Mouse (Mus musculus): Measurements from ENCODE around the gene Paqr5.

The Paqr5 gene

GRCm38 (mm10) chr9:62008360-62008759 is 18.3 kb downstream of the Paqr5 start:
- no peak for DNase-seq (ENCODE audit: low spot score)

- no peak for DNase-seq (ENCODE audit: low spot score)
These were observed 19.6 kb downstream of the Paqr5 start for GRCm38 (mm10) chr9:62007028-62007427.

GRCm38 (mm10) chr9:62003611-62004010 is 23.0 kb downstream of the Paqr5 start:
- no peak for DNase-seq (ENCODE audit: low spot score)

GRCm38 (mm10) chr9:61999653-62000420 is 26.8 kb downstream of the Paqr5 start:
- DNase-seq (ENCODE audit: low spot score) = no peak

- no peak for DNase-seq (ENCODE audit: low spot score)
These were observed 28.8 kb downstream of the Paqr5 start for GRCm38 (mm10) chr9:61997860-61998259.

GRCm38 (mm10) chr9:61991158-61991557 is 35.5 kb downstream of the Paqr5 start:
- no peak for DNase-seq (ENCODE audit: low spot score)

- DNase-seq (ENCODE audit: low spot score) = no peak
These were observed 35.9 kb downstream of the Paqr5 start for GRCm38 (mm10) chr9:61990738-61991137.

- no peak for DNase-seq (ENCODE audit: low spot score)
These were observed 40.6 kb downstream of the Paqr5 start for GRCm38 (mm10) chr9:61986055-61986454.

GRCm38 (mm10) chr9:61985183-61985863 is 41.3 kb downstream of the Paqr5 start:
- DNase-seq (ENCODE audit: low spot score) = no peak

- no peak for DNase-seq (ENCODE audit: low spot score)
These were observed 43.6 kb downstream of the Paqr5 start for GRCm38 (mm10) chr9:61982940-61983620.

GRCm38 (mm10) chr9:61981876-61982275 is 44.8 kb downstream of the Paqr5 start:
- no peak for DNase-seq (ENCODE audit: low spot score)

- DNase-seq (ENCODE audit: low spot score) = no peak
These were observed 46.7 kb downstream of the Paqr5 start for GRCm38 (mm10) chr9:61979983-61980382.

- DNase-seq (ENCODE audit: low spot score) = no peak
These were observed 49.3 kb downstream of the Paqr5 start for GRCm38 (mm10) chr9:61977258-61977945.

GRCm38 (mm10) chr9:61972031-61972430 is 54.6 kb downstream of the Paqr5 start:
- DNase-seq (ENCODE audit: low spot score) = no peak

GRCm38 (mm10) chr9:61971045-61971444 is 55.6 kb downstream of the Paqr5 start:
- no peak for DNase-seq (ENCODE audit: low spot score)

GRCm38 (mm10) chr9:61967357-61967756 is 59.3 kb downstream of the Paqr5 start:
- no peak for DNase-seq (ENCODE audit: low spot score)

- DNase-seq (ENCODE audit: low spot score) = no peak
These were observed 60.7 kb downstream of the Paqr5 start for GRCm38 (mm10) chr9:61965987-61966386.

GRCm38 (mm10) chr9:61965411-61965930 is 61.2 kb downstream of the Paqr5 start:
- peak; percentile 49 for DNase-seq (ENCODE audit: low spot score)

- no peak for DNase-seq (ENCODE audit: low spot score)
These were observed 63.3 kb downstream of the Paqr5 start for GRCm38 (mm10) chr9:61963356-61963755.

GRCm38 (mm10) chr9:61961181-61961580 is 65.5 kb downstream of the Paqr5 start:
- DNase-seq (ENCODE audit: low spot score) = no peak

- DNase-seq (ENCODE audit: low spot score) = no peak
These were observed 65.9 kb downstream of the Paqr5 start for GRCm38 (mm10) chr9:61960753-61961152.

- DNase-seq (ENCODE audit: low spot score) = no peak
These were observed 66.6 kb downstream of the Paqr5 start for GRCm38 (mm10) chr9:61959921-61960569.

All from c-Kit-positive CD71-positive TER-119-positive erythroid progenitor cells, embryonic 14.5 days (primary cell).